Mouse (Mus musculus) urinary bladder, postnatal 0 days (tissue): ENCODE measurements around the gene Tmem210. TPM values are rescaled to one million over a fixed set of nuclear protein-coding genes. Genes with fewer than 3 reads are reported as not detected.

ENCODE experiments used
- polyA plus RNA-seq: library from polyadenylated mRNA; unstranded; fragments of >200 nt; fragmentation: Nextera tagmentation; extraction: Ambion mirVana; gene quantifications from 2 replicates; pipeline ENCODE4 v1.2.1, GENCODE M21; 2015

Tmem210 gene
- polyA plus RNA-seq, result not detected in 2 replicates

GRCm38 (mm10) chr2:25287927-25288649 lies at the start of gene Tmem210:
Tmem210 (plus strand) TSS chr2:25288145.

GRCm38 (mm10) chr2:25242101-25242506 lies 45.8 kb upstream of the Tmem210 start, which contains the start of the genes Rnf208 and Cysrt1:
Rnf208 (plus strand) TSS chr2:25242255.
Cysrt1 (minus strand) TSS chr2:25242452.

GRCm38 (mm10) chr2:25246183-25247072 lies 41.5 kb upstream of the Tmem210 start, which contains the start of gene AL732309.1:
AL732309.1 (minus strand) TSS chr2:25246863.

GRCm38 (mm10) chr2:25255284-25255779 lies 32.6 kb upstream of the Tmem210 start, which contains the start of gene Tmem203:
Tmem203 (plus strand) TSS chr2:25255439.

GRCm38 (mm10) chr2:25262291-25262767 lies 25.6 kb upstream of the Tmem210 start, which contains the start of gene Tprn:
Tprn (plus strand) TSS chr2:25262618.

GRCm38 (mm10) chr2:25271827-25272511 lies 16.0 kb upstream of the Tmem210 start, which contains the start of the genes Ssna1 and Anapc2:
Ssna1 (minus strand) TSS chr2:25272438.
Anapc2 (plus strand) TSS chr2:25272478.

GRCm38 (mm10) chr2:25289651-25290050 lies 1.7 kb downstream of the Tmem210 start, which contains the start of gene Lrrc26:
Lrrc26 (plus strand) TSS chr2:25289915.

GRCm38 (mm10) chr2:25318971-25319773 lies 31.2 kb downstream of the Tmem210 start, which contains the start of gene Grin1:
Grin1 (minus strand) TSS chr2:25319187.

GRCm38 (mm10) chr2:25332286-25333160 lies 44.6 kb downstream of the Tmem210 start, which contains the start of gene Man1b1:
Man1b1 (plus strand) TSS chr2:25332338.

Other genes with a start within 250 kb of the Tmem210 start
- 35.9 and 40.2 TPM in 2 replicates for gene Nsmf, start 233.8 kb upstream of the Tmem210 start, polyA plus RNA-seq
- not detected in 2 replicates for gene Entpd8, start 207.8 kb upstream of the Tmem210 start, polyA plus RNA-seq
- gene Noxa1, start 193.0 kb upstream of the Tmem210 start, polyA plus RNA-seq, result 0.23 and 0.29 TPM in 2 replicates
- 11.0 and 13.9 TPM in 2 replicates for gene Nrarp, start 107.4 kb upstream of the Tmem210 start, polyA plus RNA-seq
- 11.9 and 14.0 TPM in 2 replicates for gene Tor4a, start 91.3 kb upstream of the Tmem210 start, polyA plus RNA-seq
- 52.2 and 57.0 TPM in 2 replicates for gene Nelfb, start 76.7 kb upstream of the Tmem210 start, polyA plus RNA-seq
- gene Stpg3, start 73.5 kb upstream of the Tmem210 start, polyA plus RNA-seq, result not detected in 2 replicates
- not detected in 2 replicates for gene Fam166a, start 69.4 kb upstream of the Tmem210 start, polyA plus RNA-seq
- 397 and 469 TPM in 2 replicates for gene Tubb4b, start 63.4 kb upstream of the Tmem210 start, polyA plus RNA-seq
- not detected in 2 replicates for gene Slc34a3, start 53.8 kb upstream of the Tmem210 start, polyA plus RNA-seq
- 0.10 TPM in 1 of 2 replicates, not detected in the other for gene Rnf224, start 51.4 kb upstream of the Tmem210 start, polyA plus RNA-seq
- 6.1 and 6.2 TPM in 2 replicates for gene Rnf208, start 45.9 kb upstream of the Tmem210 start, polyA plus RNA-seq
- 10.0 and 10.6 TPM in 2 replicates for gene Cysrt1, start 45.7 kb upstream of the Tmem210 start, polyA plus RNA-seq
- gene AL732309.1, start 41.3 kb upstream of the Tmem210 start, polyA plus RNA-seq, result 7.6 and 8.0 TPM in 2 replicates
- gene Tmem203, start 32.7 kb upstream of the Tmem210 start, polyA plus RNA-seq, result 35.6 and 37.6 TPM in 2 replicates
- 6.5 and 7.2 TPM in 2 replicates for gene Tprn, start 25.5 kb upstream of the Tmem210 start, polyA plus RNA-seq
- gene Ssna1, start 15.7 kb upstream of the Tmem210 start, polyA plus RNA-seq, result 137 and 141 TPM in 2 replicates
- 88.7 and 91.4 TPM in 2 replicates for gene Anapc2, start 15.7 kb upstream of the Tmem210 start, polyA plus RNA-seq
- 0.97 and 0.98 TPM in 2 replicates for gene Lrrc26, start 1.8 kb downstream of the Tmem210 start, polyA plus RNA-seq
- 2.3 and 3.2 TPM in 2 replicates for gene Grin1, start 31.0 kb downstream of the Tmem210 start, polyA plus RNA-seq
- 32.5 and 37.0 TPM in 2 replicates for gene Man1b1, start 44.2 kb downstream of the Tmem210 start, polyA plus RNA-seq
- 13.1 and 14.8 TPM in 2 replicates for gene Dpp7, start 68.2 kb downstream of the Tmem210 start, polyA plus RNA-seq
- gene Uap1l1, start 77.5 kb downstream of the Tmem210 start, polyA plus RNA-seq, result 34.1 and 37.0 TPM in 2 replicates
- gene Sapcd2, start 84.2 kb downstream of the Tmem210 start, polyA plus RNA-seq, result 5.6 and 5.9 TPM in 2 replicates
- 38.2 and 39.1 TPM in 2 replicates for gene Entpd2, start 107.7 kb downstream of the Tmem210 start, polyA plus RNA-seq
- 58.9 and 59.9 TPM in 2 replicates for gene Npdc1, start 111.2 kb downstream of the Tmem210 start, polyA plus RNA-seq
- gene Fut7, start 135.1 kb downstream of the Tmem210 start, polyA plus RNA-seq, result 0.08 TPM in 1 of 2 replicates, not detected in the other
- 1.5 and 1.6 TPM in 2 replicates for gene Abca2, start 140.6 kb downstream of the Tmem210 start, polyA plus RNA-seq
- 10.4 and 12.0 TPM in 2 replicates for gene Clic3, start 168.7 kb downstream of the Tmem210 start, polyA plus RNA-seq
- 34.9 and 35.2 TPM in 2 replicates for gene Paxx, start 172.9 kb downstream of the Tmem210 start, polyA plus RNA-seq
- 0.47 and 0.68 TPM in 2 replicates for gene Ptgds, start 181.9 kb downstream of the Tmem210 start, polyA plus RNA-seq
- gene Lcn12, start 205.8 kb downstream of the Tmem210 start, polyA plus RNA-seq, result not detected in 2 replicates
- gene Fbxw5, start 212.6 kb downstream of the Tmem210 start, polyA plus RNA-seq, result 68.9 and 70.0 TPM in 2 replicates
- 1.8 and 3.6 TPM in 2 replicates for gene C8g, start 213.6 kb downstream of the Tmem210 start, polyA plus RNA-seq